Mouse (Mus musculus): ENCODE measurements around the gene Tpr. TPM values are rescaled to one million over a fixed set of nuclear protein-coding genes. Genes with fewer than 3 reads are reported as not detected.

The Tpr gene
- total and polyA plus RNA-seq, 2 experiments from 2014 or later: 106 to 124 TPM

DNA sequence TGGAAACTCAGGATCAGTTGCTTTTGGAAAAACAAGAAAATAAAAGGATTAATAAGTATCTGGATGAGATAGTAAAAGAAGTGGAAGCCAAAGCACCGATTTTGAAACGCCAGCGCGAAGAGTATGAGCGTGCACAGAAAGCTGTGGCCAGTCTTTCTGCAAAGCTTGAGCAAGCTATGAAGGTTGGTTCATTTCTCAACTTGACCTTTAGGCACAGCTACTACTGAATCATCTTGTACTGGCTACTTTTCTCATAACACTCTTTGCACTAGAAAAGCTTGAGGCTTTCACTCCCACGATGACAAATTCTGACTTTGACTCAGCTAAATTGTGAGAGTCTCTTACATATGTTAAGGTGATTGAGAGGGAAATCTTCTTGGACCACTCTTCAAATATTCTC is 17.4 kb downstream of the Tpr start:
- no peak overlapping the region for H3K4me3 ChIP-seq (ENCODE audit: low read depth, low read length)
- H3K36me3 ChIP-seq (ENCODE audit: insufficient read depth): peaks cover 55% of the 10 kb centered on the region
- no peak for TF ChIP-seq CTCF (IDR thresholded peaks at IDR 0.05; ENCODE audit: low read depth)
- no peak overlapping the region for H3K4me2 ChIP-seq (ENCODE audit: low read depth)
- H3K9ac ChIP-seq: no peak overlapping the region
- no peak overlapping the region for H3K27ac ChIP-seq (ENCODE audit: low read depth, low read length)
- no peaks in the 10 kb centered on the region for H3K9me3 ChIP-seq (ENCODE audit: low read length)
- no peaks in the 10 kb centered on the region for H3K4me1 ChIP-seq (ENCODE audit: insufficient read depth)
- ATAC-seq: no peak
- WGBS: 96% methylated on average over 6 of the region's 6 CpGs
- DNase-seq: no peak
- H3K27me3 ChIP-seq (ENCODE audit: insufficient read depth, low read length): no peaks in the 10 kb centered on the region

DNA sequence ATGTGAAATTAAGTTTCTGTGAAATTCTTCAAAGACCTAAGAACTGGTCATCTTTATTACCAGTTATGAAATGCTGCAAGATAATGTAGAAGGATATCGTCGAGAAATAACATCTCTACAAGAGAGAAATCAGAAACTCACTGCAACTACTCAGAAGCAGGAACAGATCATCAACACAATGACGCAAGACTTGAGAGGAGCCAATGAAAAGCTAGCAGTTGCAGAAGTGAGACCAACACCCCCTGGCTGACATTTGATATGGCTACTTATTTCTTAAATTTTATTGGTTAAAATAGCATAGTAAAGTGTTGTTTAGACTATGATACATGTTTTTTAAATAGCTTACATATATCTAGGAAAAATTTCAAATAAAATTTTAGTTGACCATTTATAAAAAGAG is 23.4 kb downstream of the Tpr start:
- Histone ChIP-seq H3K36me3 (ENCODE audit: insufficient read depth) (peaks cover 61% of the 10 kb centered on the region), H3K4me3 (ENCODE audit: low read depth, low read length) (no peak overlapping the region), H3K4me2 (ENCODE audit: low read depth) (no peak overlapping the region), H3K4me1 (ENCODE audit: insufficient read depth) (no peaks in the 10 kb centered on the region), H3K27me3 (ENCODE audit: insufficient read depth, low read length) (no peaks in the 10 kb centered on the region), H3K9ac (no peak overlapping the region), H3K27ac (ENCODE audit: low read depth, low read length) (no peak overlapping the region), H3K9me3 (ENCODE audit: low read length) (no peaks in the 10 kb centered on the region)
- ATAC-seq: no peak
- WGBS: 98% methylated on average over 3 of the region's 3 CpGs
- no peak for DNase-seq
- TF ChIP-seq CTCF (IDR thresholded peaks at IDR 0.05; ENCODE audit: low read depth): no peak

DNA sequence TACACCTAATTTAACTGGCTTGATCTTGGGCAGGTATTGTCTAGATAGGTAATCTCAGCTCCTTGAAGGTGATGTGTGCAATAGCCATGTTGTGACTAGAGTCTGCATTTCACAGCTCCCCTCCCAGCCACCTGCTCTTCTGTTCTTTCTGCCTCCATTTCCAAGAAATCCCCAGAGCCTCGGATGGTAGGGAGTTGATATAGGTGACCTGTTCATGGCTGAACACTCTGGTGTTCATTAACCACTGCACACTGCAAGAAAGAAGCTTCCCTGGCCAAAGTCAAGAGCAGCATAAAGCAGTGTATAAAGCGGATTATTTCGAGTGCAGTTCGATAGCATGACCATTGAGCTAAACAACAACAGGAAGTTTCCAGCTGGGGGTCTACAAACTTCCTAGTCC is 25.8 kb downstream of the Tpr start:
- DNase-seq: no peak
- no peak overlapping the region for H3K27ac ChIP-seq (ENCODE audit: low read depth, low read length)
- WGBS: 96% methylated on average over 4 of the region's 4 CpGs
- ATAC-seq: no peak
- TF ChIP-seq CTCF (IDR thresholded peaks at IDR 0.05; ENCODE audit: low read depth): no peak
- no peak overlapping the region for H3K4me3 ChIP-seq (ENCODE audit: low read depth, low read length)
- H3K4me1 ChIP-seq (ENCODE audit: insufficient read depth): no peaks in the 10 kb centered on the region
- peaks cover 58% of the 10 kb centered on the region for H3K36me3 ChIP-seq (ENCODE audit: insufficient read depth)
- no peak overlapping the region for H3K9ac ChIP-seq
- H3K27me3 ChIP-seq (ENCODE audit: insufficient read depth, low read length): no peaks in the 10 kb centered on the region
- no peaks in the 10 kb centered on the region for H3K9me3 ChIP-seq (ENCODE audit: low read length)
- no peak overlapping the region for H3K4me2 ChIP-seq (ENCODE audit: low read depth)

DNA sequence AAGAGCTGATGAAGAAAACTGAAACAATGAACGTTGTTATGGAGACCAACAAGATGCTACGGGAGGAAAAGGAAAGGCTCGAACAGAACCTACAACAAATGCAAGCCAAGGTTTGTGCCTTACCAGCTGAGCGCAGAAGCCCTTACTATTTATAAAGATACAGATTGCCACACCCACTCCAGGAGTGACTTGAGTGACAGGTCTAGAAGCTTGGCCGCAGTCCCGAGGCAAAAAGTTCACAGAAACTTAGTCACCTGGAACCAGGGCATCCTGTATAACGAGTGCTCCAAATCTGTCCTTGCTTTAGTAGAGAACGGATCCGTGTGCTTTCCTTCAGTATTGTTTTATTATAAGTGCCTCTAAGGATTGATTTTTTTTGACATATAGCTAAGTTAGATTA is 33.0 kb downstream of the Tpr start:
- ATAC-seq (no peak), DNase-seq (no peak)
- H3K27me3 ChIP-seq (ENCODE audit: insufficient read depth, low read length): no peaks in the 10 kb centered on the region
- H3K4me2 ChIP-seq (ENCODE audit: low read depth): no peak overlapping the region
- peaks cover 66% of the 10 kb centered on the region for H3K36me3 ChIP-seq (ENCODE audit: insufficient read depth)
- no peak overlapping the region for H3K9ac ChIP-seq
- TF ChIP-seq CTCF (IDR thresholded peaks at IDR 0.05; ENCODE audit: low read depth): no peak
- H3K4me1 ChIP-seq (ENCODE audit: insufficient read depth): no peaks in the 10 kb centered on the region
- 77% methylated on average over 9 of the region's 9 CpGs for WGBS
- H3K4me3 ChIP-seq (ENCODE audit: low read depth, low read length): no peak overlapping the region
- H3K27ac ChIP-seq (ENCODE audit: low read depth, low read length): no peak overlapping the region
- H3K9me3 ChIP-seq (ENCODE audit: low read length): no peaks in the 10 kb centered on the region

DNA sequence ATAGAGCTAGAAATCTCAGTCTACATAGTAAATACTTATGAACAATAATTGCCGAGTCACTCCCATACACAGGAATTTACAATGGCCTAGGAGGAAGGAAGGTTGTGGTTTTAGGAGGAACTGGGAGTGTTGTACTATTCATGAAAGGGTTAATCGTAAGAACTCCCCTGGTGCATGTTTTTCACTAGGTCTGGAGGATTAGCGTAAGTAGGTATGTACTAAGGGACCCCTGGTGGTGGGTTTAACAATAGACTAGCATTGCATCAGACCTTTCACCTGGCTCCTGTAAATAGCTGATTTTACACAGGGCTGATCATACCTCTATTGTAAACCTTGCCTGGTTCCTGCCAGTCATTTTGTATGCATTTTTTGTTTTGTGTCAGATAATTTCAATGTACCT is 33.6 kb downstream of the Tpr start:
- H3K9me3 ChIP-seq (ENCODE audit: low read length): no peaks in the 10 kb centered on the region
- no peak for ATAC-seq
- no peak overlapping the region for H3K27ac ChIP-seq (ENCODE audit: low read depth, low read length)

DNA sequence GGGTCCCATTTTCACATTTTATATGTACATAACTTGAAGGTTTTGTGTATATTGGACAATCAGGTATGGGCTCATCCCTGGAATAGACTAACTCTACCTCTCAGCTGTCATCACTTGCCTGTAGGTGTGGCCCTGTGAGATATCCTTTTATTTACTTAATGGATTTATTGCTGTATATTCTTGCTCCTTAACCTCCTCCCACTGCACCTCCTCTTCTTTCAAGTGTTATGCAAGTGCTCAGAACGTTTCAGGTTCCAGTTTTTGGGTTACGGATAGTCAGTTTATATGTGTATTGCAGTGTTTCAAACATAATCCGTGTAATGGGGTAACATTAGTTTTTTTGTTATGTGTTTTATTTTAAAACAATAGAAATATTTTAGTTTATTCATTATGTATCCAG is 46.0 kb downstream of the Tpr start:
- WGBS: 94% methylated on average over 3 of the region's 3 CpGs
- no peak for ATAC-seq
- Histone ChIP-seq H3K27ac (ENCODE audit: low read depth, low read length) (no peak overlapping the region), H3K4me1 (ENCODE audit: insufficient read depth) (no peaks in the 10 kb centered on the region), H3K4me2 (ENCODE audit: low read depth) (no peak overlapping the region), H3K27me3 (ENCODE audit: insufficient read depth, low read length) (no peaks in the 10 kb centered on the region), H3K9me3 (ENCODE audit: low read length) (no peaks in the 10 kb centered on the region), H3K9ac (no peak overlapping the region), H3K4me3 (ENCODE audit: low read depth, low read length) (no peak overlapping the region), H3K36me3 (ENCODE audit: insufficient read depth) (peaks cover 66% of the 10 kb centered on the region)
- no peak for DNase-seq
- no peak for TF ChIP-seq CTCF (IDR thresholded peaks at IDR 0.05; ENCODE audit: low read depth)

More for the DNA sequence above, 33.6 kb downstream of the Tpr start:
- H3K4me2 ChIP-seq (ENCODE audit: low read depth): no peak overlapping the region
- H3K4me1 ChIP-seq (ENCODE audit: insufficient read depth): no peaks in the 10 kb centered on the region
- WGBS: 51% methylated on average over 3 of the region's 3 CpGs
- no peaks in the 10 kb centered on the region for H3K27me3 ChIP-seq (ENCODE audit: insufficient read depth, low read length)
- peaks cover 68% of the 10 kb centered on the region for H3K36me3 ChIP-seq (ENCODE audit: insufficient read depth)
- no peak for TF ChIP-seq CTCF (IDR thresholded peaks at IDR 0.05; ENCODE audit: low read depth)
- no peak for DNase-seq
- H3K4me3 ChIP-seq (ENCODE audit: low read depth, low read length): no peak overlapping the region
- H3K9ac ChIP-seq: no peak overlapping the region

DNA sequence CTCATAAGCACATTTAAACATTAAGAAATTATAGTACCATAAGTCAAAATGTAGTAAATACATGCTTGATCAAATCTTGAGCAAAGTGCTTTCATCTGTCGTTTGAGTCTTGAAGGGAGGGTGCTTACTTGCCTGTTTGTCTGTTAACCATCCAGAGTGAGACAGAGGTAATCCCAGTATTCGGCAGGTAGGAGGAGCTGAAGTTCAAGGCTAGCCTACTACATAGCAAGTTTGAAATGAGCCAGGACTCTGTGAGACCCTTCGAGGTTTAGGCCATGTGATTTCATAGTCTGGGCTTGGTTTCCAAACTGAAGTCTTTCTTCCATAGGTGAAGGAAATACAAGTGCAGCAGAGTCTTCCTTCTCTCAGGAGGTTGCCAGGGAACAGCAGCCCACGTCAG is 49.1 kb downstream of the Tpr start:
- Histone ChIP-seq H3K4me1 (ENCODE audit: insufficient read depth) (no peaks in the 10 kb centered on the region), H3K27me3 (ENCODE audit: insufficient read depth, low read length) (no peaks in the 10 kb centered on the region), H3K4me2 (ENCODE audit: low read depth) (no peak overlapping the region), H3K27ac (ENCODE audit: low read depth, low read length) (no peak overlapping the region), H3K9me3 (ENCODE audit: low read length) (no peaks in the 10 kb centered on the region), H3K9ac (no peak overlapping the region), H3K4me3 (ENCODE audit: low read depth, low read length) (no peak overlapping the region), H3K36me3 (ENCODE audit: insufficient read depth) (peaks cover 61% of the 10 kb centered on the region)
- DNase-seq (no peak), ATAC-seq (no peak)
- TF ChIP-seq CTCF (IDR thresholded peaks at IDR 0.05; ENCODE audit: low read depth): peak; percentile 17; the same call in 1 of the 2 replicates
- 83% methylated on average over 4 of the region's 4 CpGs for WGBS

DNA sequence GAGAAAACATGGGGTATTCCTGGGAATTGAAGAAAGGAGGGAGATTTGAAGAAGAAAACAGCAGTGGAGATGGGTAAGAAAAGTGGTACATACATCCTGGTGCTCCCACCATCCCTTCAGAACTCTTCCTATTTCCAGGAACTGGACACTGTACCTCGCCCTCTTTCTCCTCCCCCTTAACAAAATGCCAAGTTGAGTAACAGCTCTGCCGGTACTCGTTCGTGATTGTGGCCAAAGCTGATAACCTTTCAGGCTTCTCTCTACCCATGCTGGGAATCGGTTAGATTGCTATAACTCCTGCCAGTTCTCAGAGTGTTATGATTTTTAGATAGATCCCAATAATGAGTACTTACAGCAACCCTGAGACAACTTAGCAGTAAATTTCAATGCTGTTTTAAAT is 66.3 kb downstream of the Tpr start:
- no peak overlapping the region for H3K4me2 ChIP-seq (ENCODE audit: low read depth)
- TF ChIP-seq CTCF (IDR thresholded peaks at IDR 0.05; ENCODE audit: low read depth): no peak
- no peak for ATAC-seq
- 96% methylated on average over 5 of the region's 5 CpGs for WGBS
- H3K27ac ChIP-seq (ENCODE audit: low read depth, low read length): no peak overlapping the region
- H3K27me3 ChIP-seq (ENCODE audit: insufficient read depth, low read length): no peaks in the 10 kb centered on the region
- no peaks in the 10 kb centered on the region for H3K9me3 ChIP-seq (ENCODE audit: low read length)
- no peak overlapping the region for H3K9ac ChIP-seq
- no peaks in the 10 kb centered on the region for H3K4me1 ChIP-seq (ENCODE audit: insufficient read depth)
- H3K36me3 ChIP-seq (ENCODE audit: insufficient read depth): no peaks in the 10 kb centered on the region
- no peak overlapping the region for H3K4me3 ChIP-seq (ENCODE audit: low read depth, low read length)
- DNase-seq: no peak
